Mouse (Mus musculus): ENCODE data around the gene Gdf5. TPM values are rescaled to one million over a fixed set of nuclear protein-coding genes. Genes with fewer than 3 reads are reported as not detected.

The Gdf5 gene
- polyA plus RNA-seq, 1 experiment from 2014 or later, result 2.7 TPM

GRCm38 (mm10) chr2:155962991-155963390, 17.8 kb upstream of the Gdf5 start:
- H3K36me3 ChIP-seq (ENCODE audit: control insufficient read depth, insufficient read depth), result peaks cover 14% of the 10 kb centered on the region; the same call in 1 of the 2 replicates
- 0 out of 2 replicates have a peak, but pooled peaks cover 4% of the 10 kb centered on the region for H3K4me1 ChIP-seq (replicated peaks; ENCODE audit: control insufficient read depth, insufficient read depth, low read length)
- 10% methylated on average over 1 of the region's 1 CpGs for WGBS
- H3K4me2 ChIP-seq (ENCODE audit: low read length), result no peak overlapping the region
- no peak for ATAC-seq
- H3K9ac ChIP-seq (replicated peaks; ENCODE audit: low read depth, low read length), result 0 out of 2 replicates have a peak overlapping the region, but pooled peaks have one; percentile 1
- no peak overlapping the region for H3K4me3 ChIP-seq (replicated peaks; ENCODE audit: low read length)
- no peak overlapping the region for H3K27ac ChIP-seq (ENCODE audit: low read length)
- H3K9me3 ChIP-seq (ENCODE audit: control insufficient read depth, low read length), result no peaks in the 10 kb centered on the region
- no peaks in the 10 kb centered on the region for H3K27me3 ChIP-seq (replicated peaks; ENCODE audit: control insufficient read depth, insufficient read depth, low read length)

- peaks cover 11% of the 10 kb centered on the region; the same call in 1 of the 2 replicates for H3K36me3 ChIP-seq (ENCODE audit: control insufficient read depth, insufficient read depth)
- 74% methylated on average over 10 of the region's 10 CpGs for WGBS
- H3K27ac ChIP-seq (ENCODE audit: low read length), result no peak overlapping the region
- no peaks in the 10 kb centered on the region for H3K27me3 ChIP-seq (replicated peaks; ENCODE audit: control insufficient read depth, insufficient read depth, low read length)
- H3K4me3 ChIP-seq (replicated peaks; ENCODE audit: low read length), result no peak overlapping the region
- no peak overlapping the region for H3K4me2 ChIP-seq (ENCODE audit: low read length)
- no peak overlapping the region for H3K9ac ChIP-seq (replicated peaks; ENCODE audit: low read depth, low read length)
- H3K9me3 ChIP-seq (ENCODE audit: control insufficient read depth, low read length), result no peaks in the 10 kb centered on the region
- no peak for ATAC-seq
- H3K4me1 ChIP-seq (replicated peaks; ENCODE audit: control insufficient read depth, insufficient read depth, low read length), result peaks cover 14% of the 10 kb centered on the region
These were observed 16.7 kb upstream of the Gdf5 start for GRCm38 (mm10) chr2:155961862-155962261.

DNA sequence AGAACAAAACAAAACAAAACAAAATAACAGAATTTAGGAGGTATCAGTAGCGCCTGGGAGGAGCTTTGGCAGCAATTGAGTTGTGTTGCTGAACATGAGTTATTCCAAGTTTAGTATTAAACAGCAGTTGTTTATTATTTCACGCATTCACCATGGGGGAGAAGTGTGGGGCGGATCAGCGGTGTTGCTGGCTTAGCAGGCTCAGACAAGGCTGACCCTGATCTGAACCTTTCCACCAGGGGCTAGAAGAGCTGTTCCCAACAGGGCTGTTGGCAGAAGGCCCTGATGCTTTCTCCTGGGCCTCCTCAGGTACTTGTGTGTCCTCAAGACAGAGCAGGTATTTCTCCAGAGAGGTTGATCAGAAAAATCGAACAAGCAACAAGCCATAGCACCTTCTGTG, 14.8 kb upstream of the Gdf5 start:
- ATAC-seq, result no peak
- 94% methylated on average over 5 of the region's 5 CpGs for WGBS

DNA sequence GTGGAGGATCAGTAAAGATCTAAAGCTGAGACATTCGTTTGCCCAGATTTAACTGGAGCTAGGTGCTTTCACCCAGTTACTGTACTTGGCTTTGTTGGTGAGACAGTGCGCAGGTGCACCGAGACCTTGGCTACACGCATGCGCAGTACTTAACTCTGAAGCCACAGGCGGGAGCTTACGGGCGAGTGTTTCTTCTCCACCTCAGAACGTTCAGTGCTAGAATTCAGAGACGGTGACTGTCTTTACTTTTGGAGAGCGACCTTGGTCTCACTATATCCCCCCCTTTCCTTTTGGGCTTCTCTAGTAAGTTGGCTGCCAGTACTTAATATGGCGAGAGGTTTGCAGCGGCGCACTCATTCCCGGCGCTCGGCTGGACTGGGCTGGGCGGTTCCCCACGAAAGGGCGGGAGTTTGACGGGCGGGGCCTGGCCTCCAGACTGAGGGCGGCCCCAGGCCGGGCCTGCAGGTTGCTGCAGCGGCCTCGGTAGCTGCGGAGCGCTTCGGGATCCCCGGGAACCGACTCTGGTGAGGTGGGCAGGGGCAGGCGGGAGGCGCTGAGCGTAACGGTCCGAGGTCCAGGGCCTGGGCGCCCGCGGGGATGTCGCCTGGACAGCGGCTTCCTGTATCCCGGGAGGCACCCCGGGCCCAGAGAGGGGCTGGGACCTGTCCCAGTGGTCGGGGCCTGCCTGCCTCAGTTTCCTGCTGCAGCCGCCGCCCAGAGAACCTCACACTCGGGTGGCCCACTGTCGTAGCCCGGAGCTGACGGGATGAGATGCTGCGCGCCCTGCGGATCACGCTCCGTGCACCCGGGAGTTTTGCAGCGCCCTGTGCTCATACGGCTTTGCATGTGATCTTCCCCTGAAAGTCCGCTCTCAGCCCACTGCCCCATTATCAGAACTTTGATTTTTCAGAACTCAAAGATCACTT, 11.2 kb upstream of the Gdf5 start, which contains the start of gene Cep250:
Gene Cep250, plus strand, starts transcription at position 325 of the 926 bp plus-strand sequence.
- Histone ChIP-seq H3K27me3 (replicated peaks; ENCODE audit: control insufficient read depth, insufficient read depth, low read length) (no peaks in the 10 kb centered on the region; the same call in 1 of the 2 replicates), H3K36me3 (ENCODE audit: control insufficient read depth, insufficient read depth) (no peaks in the 10 kb centered on the region), H3K4me3 (replicated peaks; ENCODE audit: low read length) (peak within 1 kb of the TSS; percentile 96), H3K27ac (ENCODE audit: low read length) (peak within 1 kb of the TSS; percentile 94), H3K4me2 (ENCODE audit: low read length) (peak within 1 kb of the TSS; percentile 74), H3K4me1 (replicated peaks; ENCODE audit: control insufficient read depth, insufficient read depth, low read length) (peaks cover 14% of the 10 kb centered on the region), H3K9ac (replicated peaks; ENCODE audit: low read depth, low read length) (peak within 1 kb of the TSS; percentile 99), H3K9me3 (ENCODE audit: control insufficient read depth, low read length) (no peaks in the 10 kb centered on the region)
- under 1% methylated on average over 59 of the region's 59 CpGs for WGBS
- ATAC-seq, result peak; percentile 97

More for the DNA sequence above, 14.8 kb upstream of the Gdf5 start:
- H3K9ac ChIP-seq (replicated peaks; ENCODE audit: low read depth, low read length), result no peak overlapping the region
- no peaks in the 10 kb centered on the region for H3K9me3 ChIP-seq (ENCODE audit: control insufficient read depth, low read length)
- peaks cover 14% of the 10 kb centered on the region for H3K4me1 ChIP-seq (replicated peaks; ENCODE audit: control insufficient read depth, insufficient read depth, low read length)
- 0 out of 2 replicates have a peak, but pooled peaks cover 5% of the 10 kb centered on the region for H3K36me3 ChIP-seq (ENCODE audit: control insufficient read depth, insufficient read depth)
- no peak overlapping the region for H3K4me3 ChIP-seq (replicated peaks; ENCODE audit: low read length)
- H3K27ac ChIP-seq (ENCODE audit: low read length), result no peak overlapping the region
- H3K27me3 ChIP-seq (replicated peaks; ENCODE audit: control insufficient read depth, insufficient read depth, low read length), result no peaks in the 10 kb centered on the region
- H3K4me2 ChIP-seq (ENCODE audit: low read length), result no peak overlapping the region

GRCm38 (mm10) chr2:155952006-155952405, 6.8 kb upstream of the Gdf5 start:
- Histone ChIP-seq H3K27me3 (replicated peaks; ENCODE audit: control insufficient read depth, insufficient read depth, low read length) (no peaks in the 10 kb centered on the region; the same call in 1 of the 2 replicates), H3K9me3 (ENCODE audit: control insufficient read depth, low read length) (no peaks in the 10 kb centered on the region), H3K36me3 (ENCODE audit: control insufficient read depth, insufficient read depth) (no peaks in the 10 kb centered on the region), H3K4me2 (ENCODE audit: low read length) (no peak overlapping the region), H3K27ac (ENCODE audit: low read length) (no peak overlapping the region), H3K9ac (replicated peaks; ENCODE audit: low read depth, low read length) (no peak overlapping the region), H3K4me1 (replicated peaks; ENCODE audit: control insufficient read depth, insufficient read depth, low read length) (peaks cover 2% of the 10 kb centered on the region; the same call in 1 of the 2 replicates), H3K4me3 (replicated peaks; ENCODE audit: low read length) (no peak overlapping the region)
- no peak for ATAC-seq

GRCm38 (mm10) chr2:155949362-155949761, 4.2 kb upstream of the Gdf5 start:
- Histone ChIP-seq H3K9me3 (ENCODE audit: control insufficient read depth, low read length) (no peaks in the 10 kb centered on the region), H3K9ac (replicated peaks; ENCODE audit: low read depth, low read length) (no peak overlapping the region), H3K4me2 (ENCODE audit: low read length) (no peak overlapping the region), H3K36me3 (ENCODE audit: control insufficient read depth, insufficient read depth) (no peaks in the 10 kb centered on the region), H3K4me1 (replicated peaks; ENCODE audit: control insufficient read depth, insufficient read depth, low read length) (peaks cover 13% of the 10 kb centered on the region; the same call in 1 of the 2 replicates), H3K27ac (ENCODE audit: low read length) (no peak overlapping the region), H3K27me3 (replicated peaks; ENCODE audit: control insufficient read depth, insufficient read depth, low read length) (no peaks in the 10 kb centered on the region; the same call in 1 of the 2 replicates), H3K4me3 (replicated peaks; ENCODE audit: low read length) (no peak overlapping the region)
- no peak for ATAC-seq
- WGBS, result 8% methylated on average over 6 of the region's 6 CpGs

DNA sequence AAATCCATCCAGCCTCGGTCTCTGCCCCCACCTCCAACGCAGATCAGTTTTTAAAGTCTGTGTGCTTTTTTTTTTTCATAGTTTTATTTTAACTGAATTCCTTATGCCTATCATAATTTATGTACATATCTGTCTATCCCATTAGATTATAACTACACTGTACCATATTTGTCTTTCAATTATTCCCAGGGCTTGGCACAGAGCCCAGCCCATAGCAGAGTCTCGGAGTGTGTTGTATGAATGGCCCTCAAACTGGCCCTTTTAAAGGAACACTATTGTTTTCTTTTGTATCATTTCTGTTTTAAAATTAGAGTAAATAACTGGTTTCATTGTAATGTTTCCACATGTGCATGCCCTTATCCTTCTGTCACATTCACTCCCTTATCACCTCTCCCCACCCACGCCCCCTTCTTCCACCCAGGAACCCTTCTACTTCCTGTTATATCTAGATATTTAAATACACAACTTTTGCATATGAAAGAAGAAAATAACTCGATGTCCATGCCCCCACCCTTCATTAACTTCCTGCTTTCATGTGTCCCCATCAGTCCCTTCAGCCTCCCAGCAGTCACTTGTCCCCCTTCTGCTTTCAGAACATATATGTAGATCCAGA, 2.3 kb upstream of the Gdf5 start:
- no peak for ATAC-seq
- no peak overlapping the region for H3K27ac ChIP-seq (ENCODE audit: low read length)
- H3K4me1 ChIP-seq (replicated peaks; ENCODE audit: control insufficient read depth, insufficient read depth, low read length), result peaks cover 19% of the 10 kb centered on the region
- no peak overlapping the region for H3K4me2 ChIP-seq (ENCODE audit: low read length)
- no peak overlapping the region for H3K4me3 ChIP-seq (replicated peaks; ENCODE audit: low read length)
- WGBS, result 45% methylated on average over 5 of the region's 5 CpGs
- H3K9ac ChIP-seq (replicated peaks; ENCODE audit: low read depth, low read length), result no peak overlapping the region
- H3K36me3 ChIP-seq (ENCODE audit: control insufficient read depth, insufficient read depth), result no peaks in the 10 kb centered on the region
- H3K27me3 ChIP-seq (replicated peaks; ENCODE audit: control insufficient read depth, insufficient read depth, low read length), result no peaks in the 10 kb centered on the region
- H3K9me3 ChIP-seq (ENCODE audit: control insufficient read depth, low read length), result no peaks in the 10 kb centered on the region

GRCm38 (mm10) chr2:155946499-155946898, 1.3 kb upstream of the Gdf5 start:
- Histone ChIP-seq H3K27ac (ENCODE audit: low read length) (no peak overlapping the region), H3K4me1 (replicated peaks; ENCODE audit: control insufficient read depth, insufficient read depth, low read length) (peaks cover 19% of the 10 kb centered on the region), H3K4me3 (replicated peaks; ENCODE audit: low read length) (no peak overlapping the region), H3K9ac (replicated peaks; ENCODE audit: low read depth, low read length) (no peak overlapping the region), H3K36me3 (ENCODE audit: control insufficient read depth, insufficient read depth) (no peaks in the 10 kb centered on the region), H3K27me3 (replicated peaks; ENCODE audit: control insufficient read depth, insufficient read depth, low read length) (no peaks in the 10 kb centered on the region), H3K9me3 (ENCODE audit: control insufficient read depth, low read length) (no peaks in the 10 kb centered on the region), H3K4me2 (ENCODE audit: low read length) (no peak overlapping the region)
- WGBS, result 2% methylated on average over 4 of the region's 4 CpGs
- ATAC-seq, result no peak

- no peak for ATAC-seq
- no peaks in the 10 kb centered on the region for H3K27me3 ChIP-seq (replicated peaks; ENCODE audit: control insufficient read depth, insufficient read depth, low read length)
- no peaks in the 10 kb centered on the region for H3K36me3 ChIP-seq (ENCODE audit: control insufficient read depth, insufficient read depth)
- no peak overlapping the region for H3K9ac ChIP-seq (replicated peaks; ENCODE audit: low read depth, low read length)
- no peaks in the 10 kb centered on the region for H3K9me3 ChIP-seq (ENCODE audit: control insufficient read depth, low read length)
- no peak overlapping the region for H3K27ac ChIP-seq (ENCODE audit: low read length)
- H3K4me1 ChIP-seq (replicated peaks; ENCODE audit: control insufficient read depth, insufficient read depth, low read length), result peaks cover 19% of the 10 kb centered on the region
- 0% methylated on average over 7 of the region's 7 CpGs for WGBS
- H3K4me3 ChIP-seq (replicated peaks; ENCODE audit: low read length), result no peak overlapping the region
- H3K4me2 ChIP-seq (ENCODE audit: low read length), result no peak overlapping the region
These were observed 902 bp upstream of the Gdf5 start for GRCm38 (mm10) chr2:155946069-155946468.

Measured in forebrain, embryonic 16.5 days (tissue).